Mouse (Mus musculus) WW6 (cell line): ENCODE data around the gene Zfp553.

ENCODE experiments used
- DNase-seq: peaks from one replicate; pipeline ENCODE4 v3.0.0-alpha.2; 2013; ENCODE audit warnings: low read depth, low spot score

The Zfp553 gene

GRCm38 (mm10) chr7:127232622-127233367 lies at the start of gene Zfp553, which contains the start of gene Sept1:
Gene Zfp553, plus strand, starts transcription at chr7:127233061.
Gene Sept1, minus strand, starts transcription at chr7:127233130.
- no peak for DNase-seq

DNA sequence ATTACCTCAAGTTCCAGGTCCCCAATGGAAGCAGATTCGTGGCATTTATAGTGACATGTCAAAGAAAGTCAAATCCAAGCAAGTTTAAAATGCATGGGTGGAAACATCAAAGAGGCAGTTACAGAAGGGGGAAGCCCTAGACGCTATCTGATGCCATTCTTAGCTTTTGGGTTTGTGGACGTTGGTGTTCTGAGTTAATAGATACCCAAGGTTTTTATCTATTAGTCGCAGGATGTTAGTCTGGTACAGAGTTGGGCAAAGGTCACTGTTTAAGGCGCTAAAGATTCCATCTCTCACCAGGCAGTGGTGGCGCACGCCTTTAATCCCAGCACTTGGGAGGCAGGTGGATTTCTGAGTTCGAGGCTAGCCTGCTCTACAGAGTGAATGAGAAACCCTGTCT lies 49.5 kb upstream of the Zfp553 start:
- DNase-seq = no peak

DNA sequence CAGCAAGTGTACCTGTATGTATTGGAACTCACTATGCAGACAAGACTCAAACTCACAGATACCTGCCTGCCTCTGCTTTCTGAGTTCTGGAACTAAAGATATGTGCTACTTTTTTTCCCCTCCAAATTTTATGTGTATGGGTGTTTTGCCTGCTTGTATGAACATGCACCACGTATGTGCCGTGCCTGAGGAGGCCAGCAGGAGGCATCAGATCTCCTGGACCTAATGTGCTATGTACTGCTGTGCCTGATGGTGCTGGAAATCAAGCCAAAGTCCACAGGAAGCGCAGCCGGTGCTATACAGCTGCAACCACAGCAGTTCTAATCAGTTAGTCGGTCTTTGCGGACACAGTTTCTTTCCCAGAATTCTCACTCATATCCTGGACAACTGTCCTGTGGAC lies 49.0 kb upstream of the Zfp553 start:
- no peak for DNase-seq

- DNase-seq = no peak
Measured at GRCm38 (mm10) chr7:127184720-127185119, 48.1 kb upstream of the Zfp553 start.

DNA sequence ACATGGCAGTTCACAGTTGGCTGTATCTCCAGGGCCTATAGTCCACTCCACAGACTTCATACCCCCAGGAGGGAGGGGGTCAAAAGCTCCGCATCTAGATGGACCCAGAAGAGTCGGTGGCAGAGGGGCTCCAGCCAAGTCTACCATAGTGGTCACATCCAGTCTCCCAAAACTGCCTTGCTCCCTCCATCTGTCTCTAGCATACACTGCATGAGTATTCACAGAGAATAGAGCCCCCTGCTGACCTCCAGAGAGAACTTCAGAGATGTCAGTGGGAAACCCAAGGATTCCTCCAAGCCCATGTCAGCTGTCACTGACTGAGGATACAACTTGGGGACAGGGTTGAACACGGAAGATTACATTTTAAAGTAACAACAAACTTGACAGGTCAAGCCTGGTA lies 47.3 kb upstream of the Zfp553 start:
- no peak for DNase-seq

- DNase-seq = no peak
Measured at GRCm38 (mm10) chr7:127187351-127187750, 45.5 kb upstream of the Zfp553 start.

- DNase-seq = no peak
Measured at GRCm38 (mm10) chr7:127188305-127189276, 44.3 kb upstream of the Zfp553 start.

GRCm38 (mm10) chr7:127190672-127191071 lies 42.2 kb upstream of the Zfp553 start:
- no peak for DNase-seq

GRCm38 (mm10) chr7:127192989-127193388 lies 39.9 kb upstream of the Zfp553 start:
- DNase-seq = no peak

DNA sequence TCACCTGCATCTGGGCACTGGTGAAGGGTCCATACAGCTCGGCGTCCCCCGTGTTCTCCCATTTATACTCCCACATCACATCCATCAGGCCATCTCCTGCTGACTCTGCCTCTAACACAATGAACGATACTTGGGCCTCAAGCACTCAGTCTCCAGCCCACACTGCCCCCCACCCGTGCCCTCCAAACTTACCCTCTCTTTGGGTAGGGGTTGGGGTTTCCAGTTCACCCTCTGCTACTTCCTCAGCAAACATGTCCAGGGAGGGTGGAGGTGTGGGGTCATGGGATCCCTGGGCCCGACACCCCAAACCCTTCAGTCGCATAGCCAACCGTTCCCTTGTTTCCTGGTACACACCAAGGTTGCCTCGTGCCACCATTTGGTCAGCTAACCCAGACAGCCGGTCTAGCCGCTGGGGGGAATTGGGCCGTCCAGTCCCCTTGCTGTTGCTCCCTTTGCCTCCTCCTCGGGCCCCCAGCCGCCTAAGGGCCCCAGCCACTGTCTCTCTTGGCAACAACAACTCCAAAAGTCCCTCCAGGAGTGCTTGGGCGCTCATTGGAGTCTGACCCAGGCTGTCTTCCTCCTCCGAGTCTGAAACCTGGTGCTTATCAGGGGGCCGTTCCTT lies 38.7 kb upstream of the Zfp553 start:
- no peak for DNase-seq

GRCm38 (mm10) chr7:127194633-127195029 lies 38.2 kb upstream of the Zfp553 start:
- DNase-seq = no peak

DNA sequence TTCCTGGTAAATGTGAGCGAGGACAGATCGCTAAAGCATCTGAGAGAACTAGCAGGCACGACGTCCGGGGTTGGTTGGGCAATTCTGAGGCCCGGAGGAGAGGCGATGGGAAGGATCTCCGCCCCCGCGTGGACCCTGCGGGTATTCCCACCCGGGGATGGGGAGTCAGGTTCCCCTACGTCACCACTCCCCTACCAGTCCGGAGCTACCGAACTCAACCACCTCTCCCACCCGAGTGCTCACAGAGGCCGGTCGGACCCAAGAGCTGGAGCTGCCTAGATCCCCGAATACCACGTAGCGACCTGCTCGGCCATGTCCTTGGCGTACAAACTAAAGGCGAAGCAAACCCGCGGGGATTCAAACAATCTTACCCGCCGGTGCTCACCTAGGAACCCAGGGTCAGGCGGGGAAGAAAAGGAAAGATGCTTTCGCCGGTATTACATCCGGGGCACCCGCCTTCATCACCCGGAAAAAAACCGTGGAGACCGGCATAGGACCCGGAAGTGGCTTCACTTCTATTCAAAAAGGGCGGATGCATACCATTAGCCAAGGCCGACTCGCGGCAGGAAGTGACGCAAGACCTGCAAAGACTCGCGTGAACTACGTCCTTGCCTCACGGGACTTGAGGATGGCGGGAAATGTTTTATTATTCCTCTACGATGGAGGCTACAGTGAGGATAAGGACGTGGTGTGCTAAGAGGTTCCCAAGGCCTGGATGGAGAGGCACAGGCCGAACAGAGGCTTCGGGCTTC lies 37.1 kb upstream of the Zfp553 start, which contains the start of gene Cd2bp2:
TSS of gene Cd2bp2 (minus strand) at position 507 of the 752 bp plus-strand sequence.
- peak; percentile 88 for DNase-seq

DNA sequence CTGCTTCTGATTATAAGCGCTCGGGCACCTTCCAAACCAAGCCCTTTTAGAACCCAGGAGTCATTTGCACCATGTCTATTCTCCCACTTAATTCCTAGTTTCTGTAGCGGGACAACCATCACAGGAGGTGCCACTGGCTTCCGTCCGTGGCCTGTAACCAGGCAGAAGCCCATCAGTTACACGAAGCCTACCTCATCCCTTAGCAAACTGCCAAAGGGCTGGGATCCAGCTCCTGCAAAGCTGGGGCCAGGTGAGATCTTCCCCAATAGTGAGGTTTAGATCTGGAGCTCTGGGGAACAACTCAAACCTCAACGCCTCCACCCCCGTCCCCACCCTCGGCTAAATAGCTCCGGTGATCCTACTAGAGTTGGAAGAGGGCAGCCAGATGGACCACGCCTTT lies 36.4 kb upstream of the Zfp553 start:
- DNase-seq = no peak

- DNase-seq = no peak
Measured at GRCm38 (mm10) chr7:127206606-127207005, 26.3 kb upstream of the Zfp553 start.

- no peak for DNase-seq
Measured at GRCm38 (mm10) chr7:127207374-127208294, 25.2 kb upstream of the Zfp553 start.

GRCm38 (mm10) chr7:127208295-127208552 lies 24.6 kb upstream of the Zfp553 start, which contains the start of gene Tbc1d10b:
Gene Tbc1d10b, minus strand, starts transcription at chr7:127208468.
- DNase-seq = peak; percentile 74

GRCm38 (mm10) chr7:127208553-127209438 lies 24.1 kb upstream of the Zfp553 start, which contains the start of gene Mylpf:
Gene Mylpf, plus strand, starts transcription at chr7:127208890.
- DNase-seq = peak; percentile 93

DNA sequence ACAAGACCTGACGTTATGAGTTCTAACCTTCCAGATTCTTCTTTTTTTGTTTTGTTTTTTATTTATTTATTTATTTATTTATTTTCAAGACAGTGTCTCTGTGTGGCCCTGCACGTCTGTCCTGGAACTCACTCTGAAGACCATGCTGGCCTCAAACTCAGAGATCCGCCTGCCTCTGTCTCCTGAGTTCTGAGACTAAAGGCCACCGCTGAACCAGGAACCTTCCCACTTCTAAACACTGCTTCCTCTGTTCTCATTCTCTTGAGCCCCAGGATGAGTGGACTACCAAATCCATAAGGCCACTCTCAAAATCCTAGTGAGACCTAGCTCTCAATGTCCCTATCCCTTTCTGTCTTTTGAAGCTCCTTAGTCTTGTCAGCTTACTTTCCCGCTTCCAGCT lies 23.0 kb upstream of the Zfp553 start:
- no peak for DNase-seq

DNA sequence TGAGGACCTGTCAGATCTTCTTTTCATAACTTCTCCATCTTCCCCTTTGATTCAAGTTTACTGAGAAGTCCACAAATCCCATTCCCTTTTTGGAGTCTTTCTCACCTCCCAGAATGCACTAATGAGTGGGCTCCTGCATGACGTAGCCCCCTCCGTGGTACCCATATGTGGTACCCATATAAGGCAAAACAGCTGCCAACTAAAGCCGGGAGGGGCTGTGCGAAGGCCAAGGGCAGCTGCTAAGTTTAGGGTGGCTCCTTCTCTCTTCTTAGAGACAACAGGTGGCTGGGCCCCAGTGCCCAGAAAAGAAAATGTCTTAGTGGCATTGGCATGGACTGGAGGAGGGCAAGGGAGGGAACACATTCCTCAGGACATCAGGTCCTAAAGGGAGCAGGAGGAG lies 22.6 kb upstream of the Zfp553 start:
- DNase-seq = no peak
